Mouse (Mus musculus) thymus, postnatal 4 days (tissue): ENCODE data around the gene Arsk.

Source experiments
- DNase-seq: peaks from one replicate; pipeline ENCODE4 v3.0.0; 2021

Gene Arsk

DNA sequence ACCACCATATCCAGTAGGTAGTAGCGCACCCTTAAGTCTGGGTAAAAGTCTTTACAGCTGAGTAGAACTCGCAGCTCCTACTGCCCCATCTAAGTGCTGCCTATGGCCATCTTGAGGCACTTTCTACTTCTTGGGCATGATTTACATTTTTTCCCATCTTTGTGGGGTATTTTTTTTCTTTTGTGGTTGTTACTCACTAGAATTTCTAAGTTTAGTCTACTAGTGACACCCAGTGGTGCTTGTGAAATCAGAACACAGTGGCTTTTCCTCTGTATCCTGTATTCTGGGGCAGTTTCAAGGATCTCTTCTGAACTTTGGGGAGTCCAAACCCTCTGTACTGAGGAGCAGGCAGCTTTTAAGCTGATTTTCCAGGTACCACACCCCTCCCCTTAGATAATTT is 76.7 kb downstream of the Arsk start:
- DNase-seq: no peak

- DNase-seq: peak; percentile 10
These were observed 79.5 kb downstream of the Arsk start for GRCm38 (mm10) chr13:76018844-76019400.

DNA sequence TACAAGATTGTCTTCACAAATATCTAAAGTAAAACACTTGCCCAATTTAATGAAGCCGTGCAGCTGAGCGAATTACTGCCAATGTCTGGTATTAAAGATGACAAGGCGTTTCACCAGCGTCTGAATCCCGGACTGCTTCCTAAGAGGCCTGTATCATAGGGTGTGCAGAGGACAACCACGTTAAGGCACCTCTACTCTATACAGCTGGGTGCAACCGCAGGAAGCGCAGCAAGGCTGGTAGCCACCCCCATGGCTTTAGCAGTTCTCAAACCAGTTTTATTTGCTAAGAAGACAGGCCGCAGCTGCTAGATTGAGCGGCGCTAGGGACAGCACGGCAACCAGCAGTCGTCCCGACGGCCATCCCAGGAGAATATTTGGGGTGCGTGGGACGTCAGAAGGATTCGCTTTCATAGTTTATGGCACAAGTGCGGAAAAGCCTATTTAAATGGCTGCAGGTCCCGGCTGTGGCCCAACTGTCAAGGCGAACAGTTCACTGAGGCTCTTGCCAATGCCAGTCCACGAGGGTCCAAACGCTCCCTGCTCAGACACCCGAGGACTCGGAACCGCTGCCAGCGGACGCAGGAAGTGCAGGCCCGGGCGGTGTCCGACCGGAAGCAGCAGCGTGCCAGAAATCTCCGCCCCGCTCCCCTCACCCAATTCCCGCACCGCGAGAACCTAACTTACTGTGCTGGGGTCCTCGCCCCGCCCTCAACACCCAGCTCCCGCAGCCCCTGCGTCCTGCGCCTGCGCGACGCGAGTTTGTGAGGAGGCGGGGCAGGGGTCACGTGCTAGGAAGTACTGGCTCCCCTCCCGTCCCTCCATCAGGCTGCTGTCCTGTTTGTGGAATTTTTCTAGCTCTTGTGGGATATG is 80.3 kb downstream of the Arsk start, which contains the start of gene Rfesd:
Rfesd (minus strand) TSS at position 746 of the 870 bp plus-strand sequence.
- peak; percentile 98 for DNase-seq

DNA sequence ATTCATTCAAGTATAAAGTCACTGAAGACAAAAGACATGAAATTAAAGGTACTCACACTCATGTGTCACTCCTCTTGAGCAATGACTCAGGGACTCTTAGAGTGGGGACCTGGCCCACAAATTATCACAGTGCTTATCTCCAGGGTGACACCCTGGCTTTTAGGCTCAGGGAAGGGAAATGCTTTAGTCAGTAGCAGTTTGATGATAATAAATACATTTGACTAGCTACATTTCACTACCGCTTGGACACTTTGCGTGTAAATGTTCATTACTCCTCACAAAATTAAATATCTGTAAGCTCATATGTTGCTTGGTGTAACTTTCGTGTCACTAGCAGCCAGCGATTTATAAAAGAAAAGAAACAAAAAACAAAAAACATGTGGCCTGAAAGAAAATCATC is 81.0 kb downstream of the Arsk start:
- DNase-seq: no peak

DNA sequence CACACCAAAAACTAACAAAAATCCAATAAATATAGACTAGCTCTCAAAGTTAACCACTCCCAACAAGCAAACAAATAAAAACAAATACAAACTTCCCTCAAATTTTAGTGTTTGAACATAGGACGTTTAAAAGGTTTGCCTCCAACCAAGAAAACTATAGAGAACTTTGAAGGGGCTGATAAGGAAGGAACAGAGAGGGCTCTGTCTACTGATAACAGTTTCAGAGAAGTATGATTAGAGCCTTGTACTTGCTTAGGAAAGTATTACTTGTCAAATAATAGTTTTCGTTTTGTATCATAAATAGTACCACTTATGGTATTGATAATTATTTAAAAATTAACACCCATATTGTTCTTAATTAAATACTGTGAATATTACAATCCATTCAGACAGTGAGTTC is 83.9 kb downstream of the Arsk start:
- no peak for DNase-seq
